Mouse (Mus musculus): ENCODE measurements around the gene Adra2a. TPM values are rescaled to one million over a fixed set of nuclear protein-coding genes. Genes with fewer than 3 reads are reported as not detected.

Adra2a gene
- polyA plus RNA-seq, 1 experiment from 2014 or later, result 0.48 TPM

- no peaks in the 10 kb centered on the region for H3K4me1 ChIP-seq (ENCODE audit: control insufficient read depth, insufficient read depth, low read length)
- H3K27me3 ChIP-seq (ENCODE audit: control insufficient read depth, insufficient read depth, low read length), result no peaks in the 10 kb centered on the region
- no peak overlapping the region for H3K4me3 ChIP-seq (ENCODE audit: low read depth, low read length)
- 61% methylated on average over 5 of the region's 5 CpGs for WGBS
- no peak overlapping the region for H3K27ac ChIP-seq (ENCODE audit: low read length)
- H3K36me3 ChIP-seq (ENCODE audit: control insufficient read depth, insufficient read depth, low read length), result no peaks in the 10 kb centered on the region
- ATAC-seq (ENCODE audit: insufficient number of reproducible peaks, insufficient read depth, low FRiP score, low read depth), result no peak
- no peak overlapping the region for H3K4me2 ChIP-seq (replicated peaks; ENCODE audit: low read depth, low read length)
- H3K9ac ChIP-seq (replicated peaks; ENCODE audit: low read depth, low read length), result no peak overlapping the region
- no peaks in the 10 kb centered on the region; the same call in 1 of the 2 replicates for H3K9me3 ChIP-seq (ENCODE audit: control insufficient read depth, low read depth, low read length)
These were observed 11.9 kb downstream of the Adra2a start for GRCm38 (mm10) chr19:54055845-54056244.

- no peak overlapping the region for H3K9ac ChIP-seq (replicated peaks; ENCODE audit: low read depth, low read length)
- no peaks in the 10 kb centered on the region for H3K36me3 ChIP-seq (ENCODE audit: control insufficient read depth, insufficient read depth, low read length)
- H3K4me2 ChIP-seq (replicated peaks; ENCODE audit: low read depth, low read length), result no peak overlapping the region
- H3K4me3 ChIP-seq (ENCODE audit: low read depth, low read length), result no peak overlapping the region
- no peaks in the 10 kb centered on the region for H3K4me1 ChIP-seq (ENCODE audit: control insufficient read depth, insufficient read depth, low read length)
- H3K9me3 ChIP-seq (ENCODE audit: control insufficient read depth, low read depth, low read length), result no peaks in the 10 kb centered on the region
- no peak overlapping the region for H3K27ac ChIP-seq (ENCODE audit: low read length)
- no peak for ATAC-seq (ENCODE audit: insufficient number of reproducible peaks, insufficient read depth, low FRiP score, low read depth)
- 69% methylated on average over 7 of the region's 7 CpGs for WGBS
- H3K27me3 ChIP-seq (ENCODE audit: control insufficient read depth, insufficient read depth, low read length), result no peaks in the 10 kb centered on the region
These were observed 24.5 kb downstream of the Adra2a start for GRCm38 (mm10) chr19:54068447-54068846.

- Histone ChIP-seq H3K36me3 (ENCODE audit: control insufficient read depth, insufficient read depth, low read length) (no peaks in the 10 kb centered on the region), H3K4me3 (ENCODE audit: low read depth, low read length) (no peak overlapping the region), H3K9me3 (ENCODE audit: control insufficient read depth, low read depth, low read length) (no peaks in the 10 kb centered on the region), H3K4me1 (ENCODE audit: control insufficient read depth, insufficient read depth, low read length) (no peaks in the 10 kb centered on the region), H3K27me3 (ENCODE audit: control insufficient read depth, insufficient read depth, low read length) (no peaks in the 10 kb centered on the region), H3K4me2 (replicated peaks; ENCODE audit: low read depth, low read length) (no peak overlapping the region), H3K27ac (ENCODE audit: low read length) (no peak overlapping the region), H3K9ac (replicated peaks; ENCODE audit: low read depth, low read length) (no peak overlapping the region)
- WGBS, result 62% methylated on average over 5 of the region's 5 CpGs
- no peak for ATAC-seq (ENCODE audit: insufficient number of reproducible peaks, insufficient read depth, low FRiP score, low read depth)
These were observed 26.6 kb downstream of the Adra2a start for GRCm38 (mm10) chr19:54070521-54070920.

GRCm38 (mm10) chr19:54072233-54072800 lies 28.4 kb downstream of the Adra2a start:
- Histone ChIP-seq H3K4me1 (ENCODE audit: control insufficient read depth, insufficient read depth, low read length) (0 out of 2 replicates have a peak, but pooled peaks cover 3% of the 10 kb centered on the region), H3K9ac (replicated peaks; ENCODE audit: low read depth, low read length) (no peak overlapping the region), H3K27ac (ENCODE audit: low read length) (no peak overlapping the region), H3K4me2 (replicated peaks; ENCODE audit: low read depth, low read length) (no peak overlapping the region), H3K27me3 (ENCODE audit: control insufficient read depth, insufficient read depth, low read length) (no peaks in the 10 kb centered on the region), H3K9me3 (ENCODE audit: control insufficient read depth, low read depth, low read length) (no peaks in the 10 kb centered on the region), H3K36me3 (ENCODE audit: control insufficient read depth, insufficient read depth, low read length) (no peaks in the 10 kb centered on the region), H3K4me3 (ENCODE audit: low read depth, low read length) (no peak overlapping the region)
- no peak for ATAC-seq (ENCODE audit: insufficient number of reproducible peaks, insufficient read depth, low FRiP score, low read depth)
- WGBS, result 81% methylated on average over 5 of the region's 5 CpGs

GRCm38 (mm10) chr19:54076362-54077349 lies 32.7 kb downstream of the Adra2a start:
- no peak overlapping the region for H3K27ac ChIP-seq (ENCODE audit: low read length)
- 0 out of 2 replicates have a peak, but pooled peaks cover 3% of the 10 kb centered on the region for H3K4me1 ChIP-seq (ENCODE audit: control insufficient read depth, insufficient read depth, low read length)
- WGBS, result 12% methylated on average over 10 of the region's 10 CpGs

GRCm38 (mm10) chr19:54081303-54081702 lies 37.4 kb downstream of the Adra2a start:
- Histone ChIP-seq H3K4me2 (replicated peaks; ENCODE audit: low read depth, low read length) (no peak overlapping the region), H3K4me1 (ENCODE audit: control insufficient read depth, insufficient read depth, low read length) (0 out of 2 replicates have a peak, but pooled peaks cover under 1% of the 10 kb centered on the region), H3K4me3 (ENCODE audit: low read depth, low read length) (no peak overlapping the region), H3K9me3 (ENCODE audit: control insufficient read depth, low read depth, low read length) (no peaks in the 10 kb centered on the region), H3K27me3 (ENCODE audit: control insufficient read depth, insufficient read depth, low read length) (no peaks in the 10 kb centered on the region), H3K9ac (replicated peaks; ENCODE audit: low read depth, low read length) (no peak overlapping the region), H3K27ac (ENCODE audit: low read length) (no peak overlapping the region), H3K36me3 (ENCODE audit: control insufficient read depth, insufficient read depth, low read length) (no peaks in the 10 kb centered on the region)
- 70% methylated on average over 9 of the region's 9 CpGs for WGBS
- ATAC-seq (ENCODE audit: insufficient number of reproducible peaks, insufficient read depth, low FRiP score, low read depth), result no peak

More at GRCm38 (mm10) chr19:54076362-54077349, 32.7 kb downstream of the Adra2a start:
- H3K36me3 ChIP-seq (ENCODE audit: control insufficient read depth, insufficient read depth, low read length), result no peaks in the 10 kb centered on the region
- no peaks in the 10 kb centered on the region for H3K9me3 ChIP-seq (ENCODE audit: control insufficient read depth, low read depth, low read length)
- no peak overlapping the region for H3K9ac ChIP-seq (replicated peaks; ENCODE audit: low read depth, low read length)
- H3K27me3 ChIP-seq (ENCODE audit: control insufficient read depth, insufficient read depth, low read length), result no peaks in the 10 kb centered on the region
- H3K4me3 ChIP-seq (ENCODE audit: low read depth, low read length), result no peak overlapping the region
- ATAC-seq (ENCODE audit: insufficient number of reproducible peaks, insufficient read depth, low FRiP score, low read depth), result no peak
- H3K4me2 ChIP-seq (replicated peaks; ENCODE audit: low read depth, low read length), result no peak overlapping the region

GRCm38 (mm10) chr19:54081716-54082165 lies 37.8 kb downstream of the Adra2a start:
- no peak overlapping the region for H3K9ac ChIP-seq (replicated peaks; ENCODE audit: low read depth, low read length)
- no peak for ATAC-seq (ENCODE audit: insufficient number of reproducible peaks, insufficient read depth, low FRiP score, low read depth)
- H3K4me3 ChIP-seq (ENCODE audit: low read depth, low read length), result no peak overlapping the region
- no peaks in the 10 kb centered on the region for H3K27me3 ChIP-seq (ENCODE audit: control insufficient read depth, insufficient read depth, low read length)
- H3K27ac ChIP-seq (ENCODE audit: low read length), result no peak overlapping the region
- no peaks in the 10 kb centered on the region for H3K4me1 ChIP-seq (ENCODE audit: control insufficient read depth, insufficient read depth, low read length)
- no peaks in the 10 kb centered on the region for H3K36me3 ChIP-seq (ENCODE audit: control insufficient read depth, insufficient read depth, low read length)
- H3K9me3 ChIP-seq (ENCODE audit: control insufficient read depth, low read depth, low read length), result no peaks in the 10 kb centered on the region
- WGBS, result 82% methylated on average over 9 of the region's 9 CpGs
- no peak overlapping the region for H3K4me2 ChIP-seq (replicated peaks; ENCODE audit: low read depth, low read length)

GRCm38 (mm10) chr19:54087319-54087718 lies 43.4 kb downstream of the Adra2a start:
- Histone ChIP-seq H3K4me2 (replicated peaks; ENCODE audit: low read depth, low read length) (no peak overlapping the region), H3K36me3 (ENCODE audit: control insufficient read depth, insufficient read depth, low read length) (no peaks in the 10 kb centered on the region), H3K9me3 (ENCODE audit: control insufficient read depth, low read depth, low read length) (no peaks in the 10 kb centered on the region), H3K27me3 (ENCODE audit: control insufficient read depth, insufficient read depth, low read length) (no peaks in the 10 kb centered on the region), H3K9ac (replicated peaks; ENCODE audit: low read depth, low read length) (no peak overlapping the region), H3K4me3 (ENCODE audit: low read depth, low read length) (no peak overlapping the region), H3K27ac (ENCODE audit: low read length) (no peak overlapping the region), H3K4me1 (ENCODE audit: control insufficient read depth, insufficient read depth, low read length) (no peaks in the 10 kb centered on the region)
- WGBS, result 53% methylated on average over 10 of the region's 10 CpGs
- no peak for ATAC-seq (ENCODE audit: insufficient number of reproducible peaks, insufficient read depth, low FRiP score, low read depth)
